Mouse (Mus musculus) hindbrain, postnatal 0 days (tissue): ENCODE measurements around the gene Brsk1. TPM values are rescaled to one million over a fixed set of nuclear protein-coding genes. Genes with fewer than 3 reads are reported as not detected.

ENCODE experiments used
- ATAC-seq: fragments of 200-750 bp; cut with Nextera tagmentation; 2 replicates; pipeline ENCODE4 v1.8.0; 2017; ENCODE audit warnings: mild to moderate bottlenecking, moderate TSS enrichment, moderate library complexity
- DNase-seq: peaks from one replicate; pipeline ENCODE4 v3.0.0-alpha.2; 2015; ENCODE audit warnings: low spot score
- H3K27ac ChIP-seq: fragments of 300-500 bp; sonication (generic); 2 replicates; pipeline ENCODE4 v1.5.1; 2014; ENCODE audit warnings: mild to moderate bottlenecking
- H3K27me3 ChIP-seq: fragments of 300-500 bp; sonication (generic); 2 replicates; pipeline ENCODE4 v1.6.1; 2014; ENCODE audit warnings: low read length, mixed read lengths; ENCODE audit not compliant: insufficient read depth
- H3K36me3 ChIP-seq: fragments of 300-500 bp; sonication (generic); 2 replicates; pipeline ENCODE4 v1.6.1; 2014; ENCODE audit warnings: low read length, mixed read lengths; ENCODE audit not compliant: insufficient read depth
- H3K4me1 ChIP-seq: fragments of 300-500 bp; sonication (generic); 2 replicates; pipeline ENCODE4 v1.6.1; 2014; ENCODE audit warnings: antibody characterized with exemption, low read length, mixed read lengths; ENCODE audit not compliant: insufficient read depth
- H3K4me2 ChIP-seq: fragments of 300-500 bp; sonication (generic); 2 replicates; pipeline ENCODE4 v1.6.1; 2014; ENCODE audit warnings: low read depth, mild to moderate bottlenecking, low read length, moderate library complexity, mixed read lengths
- H3K4me3 ChIP-seq: fragments of 300-500 bp; sonication (generic); 2 replicates; pipeline ENCODE4 v1.5.1; 2014; ENCODE audit warnings: low read length
- H3K9ac ChIP-seq: fragments of 300-500 bp; sonication (generic); replicated peaks from 2 replicates; pipeline ENCODE4 v1.6.1; 2014; ENCODE audit warnings: mild to moderate bottlenecking, low read length, moderate library complexity, mixed read lengths
- H3K9me3 ChIP-seq: fragments of 300-500 bp; sonication (generic); 2 replicates; pipeline ENCODE4 v1.6.1; 2016; ENCODE audit warnings: low read length, mixed read lengths
- CTCF ChIP-seq: IDR thresholded peaks from 2 replicates; pipeline ENCODE4 v1.5.1; 2016; ENCODE audit warnings: antibody characterized with exemption, control low read depth, low read depth
- WGBS: fragments of 180-500 bp; shearing (Covaris S2); extraction: QIAGEN DNeasy Blood & Tissue Kit; methylation state at CpG from one replicate; pipeline ENCODE4 v1.1.7; 2014; 5-methylcytosine and 5-hydroxymethylcytosine counted together
- polyA plus RNA-seq: library from polyadenylated mRNA; unstranded; fragments of >200 nt; fragmentation: Nextera tagmentation; extraction: Ambion mirVana; gene quantifications from 2 replicates; pipeline ENCODE4 v1.2.1, GENCODE M21; 2015
- total RNA-seq: library from RNA; depleted of rRNA; stranded (reverse); fragments of >200 nt; gene quantifications from 2 replicates; pipeline ENCODE4 v1.2.3, GENCODE M21; 2014

Gene Brsk1
- total and polyA plus RNA-seq, 2 experiments from 2014 or later, result 7.1 to 195 TPM

GRCm38 (mm10) chr7:4663742-4664141, 26.7 kb upstream of the Brsk1 start:
- peaks cover 6% of the 10 kb centered on the region; the same call in 1 of the 2 replicates for H3K4me1 ChIP-seq
- H3K9ac ChIP-seq, result no peak overlapping the region
- no peaks in the 10 kb centered on the region for H3K27me3 ChIP-seq
- 84% methylated on average over 2 of the region's 2 CpGs for WGBS
- H3K9me3 ChIP-seq, result no peaks in the 10 kb centered on the region
- no peak overlapping the region for H3K4me3 ChIP-seq
- ATAC-seq, result no peak
- H3K27ac ChIP-seq, result no peak overlapping the region
- H3K36me3 ChIP-seq, result peaks cover 25% of the 10 kb centered on the region; the same call in 1 of the 2 replicates
- no peak for TF ChIP-seq CTCF
- no peak for DNase-seq
- H3K4me2 ChIP-seq, result no peak overlapping the region

- DNase-seq, result no peak
- Histone ChIP-seq H3K27ac (no peak overlapping the region), H3K9me3 (no peaks in the 10 kb centered on the region), H3K4me1 (no peaks in the 10 kb centered on the region), H3K4me3 (no peak overlapping the region), H3K9ac (no peak overlapping the region), H3K36me3 (peaks cover 37% of the 10 kb centered on the region), H3K4me2 (no peak overlapping the region), H3K27me3 (no peaks in the 10 kb centered on the region)
- 96% methylated on average over 5 of the region's 5 CpGs for WGBS
- ATAC-seq, result no peak
- no peak for TF ChIP-seq CTCF
Observed at GRCm38 (mm10) chr7:4666871-4667270, 23.5 kb upstream of the Brsk1 start.

GRCm38 (mm10) chr7:4668506-4668905, 21.9 kb upstream of the Brsk1 start:
- no peak overlapping the region for H3K9ac ChIP-seq
- no peak overlapping the region for H3K27ac ChIP-seq
- no peaks in the 10 kb centered on the region for H3K4me1 ChIP-seq
- TF ChIP-seq CTCF, result no peak
- DNase-seq (no peak), ATAC-seq (no peak)
- H3K36me3 ChIP-seq, result peaks cover 37% of the 10 kb centered on the region
- no peak overlapping the region for H3K4me3 ChIP-seq
- H3K4me2 ChIP-seq, result no peak overlapping the region
- WGBS, result 93% methylated on average over 8 of the region's 8 CpGs
- no peaks in the 10 kb centered on the region for H3K27me3 ChIP-seq
- H3K9me3 ChIP-seq, result no peaks in the 10 kb centered on the region

- Histone ChIP-seq H3K9ac (no peak overlapping the region), H3K27ac (no peak overlapping the region), H3K4me2 (no peak overlapping the region), H3K4me1 (no peaks in the 10 kb centered on the region), H3K9me3 (no peaks in the 10 kb centered on the region), H3K4me3 (no peak overlapping the region), H3K36me3 (peaks cover 31% of the 10 kb centered on the region), H3K27me3 (no peaks in the 10 kb centered on the region)
- TF ChIP-seq CTCF, result no peak
- ATAC-seq (no peak), DNase-seq (no peak)
- 97% methylated on average over 9 of the region's 9 CpGs for WGBS
Observed at GRCm38 (mm10) chr7:4669156-4669555, 21.2 kb upstream of the Brsk1 start.

GRCm38 (mm10) chr7:4670655-4671255, 19.6 kb upstream of the Brsk1 start:
- Histone ChIP-seq H3K4me3 (no peak overlapping the region), H3K9me3 (no peaks in the 10 kb centered on the region), H3K4me1 (no peaks in the 10 kb centered on the region), H3K27ac (no peak overlapping the region), H3K9ac (no peak overlapping the region), H3K27me3 (no peaks in the 10 kb centered on the region), H3K4me2 (no peak overlapping the region), H3K36me3 (peaks cover 42% of the 10 kb centered on the region)
- no peak for TF ChIP-seq CTCF
- no peak for DNase-seq
- ATAC-seq, result no peak
- WGBS, result 87% methylated on average over 8 of the region's 8 CpGs

- 67% methylated on average over 4 of the region's 4 CpGs for WGBS
- Histone ChIP-seq H3K9ac (no peak overlapping the region), H3K36me3 (peaks cover 35% of the 10 kb centered on the region), H3K27ac (no peak overlapping the region), H3K4me3 (no peak overlapping the region), H3K4me2 (no peak overlapping the region), H3K9me3 (no peaks in the 10 kb centered on the region), H3K27me3 (no peaks in the 10 kb centered on the region), H3K4me1 (no peaks in the 10 kb centered on the region)
- ATAC-seq (no peak), DNase-seq (no peak)
- no peak for TF ChIP-seq CTCF
Observed at GRCm38 (mm10) chr7:4671956-4672355, 18.4 kb upstream of the Brsk1 start.

GRCm38 (mm10) chr7:4674114-4674731, 16.2 kb upstream of the Brsk1 start:
- no peak for TF ChIP-seq CTCF
- H3K4me3 ChIP-seq, result no peak overlapping the region
- H3K4me2 ChIP-seq, result no peak overlapping the region
- no peak overlapping the region for H3K9ac ChIP-seq
- H3K27me3 ChIP-seq, result no peaks in the 10 kb centered on the region
- peaks cover 39% of the 10 kb centered on the region for H3K36me3 ChIP-seq
- ATAC-seq (no peak), DNase-seq (no peak)
- no peaks in the 10 kb centered on the region for H3K4me1 ChIP-seq
- WGBS, result 95% methylated on average over 12 of the region's 12 CpGs
- no peaks in the 10 kb centered on the region for H3K9me3 ChIP-seq
- H3K27ac ChIP-seq, result no peak overlapping the region
